Mouse (Mus musculus) common myeloid progenitor, adult 5-6 weeks (primary cell): ENCODE results near the gene Tmcc1. TPM values are rescaled to one million over a fixed set of nuclear protein-coding genes. Genes with fewer than 3 reads are reported as not detected.
"Not testable (repeated sequence)": the region's sequence is repeated elsewhere in the genome, so short reads cannot be mapped to it uniquely, and the experiment has no call there.

Experiments used
- ATAC-seq: replicated peaks from 2 replicates; pipeline ENCODE4 v1.8.0; 2016; ENCODE audit warnings: low read depth, mild to moderate bottlenecking, moderate TSS enrichment, inconsistent platforms; ENCODE audit not compliant: poor library complexity, severe bottlenecking
- total RNA-seq: library from RNA; stranded (forward); fragments of 200-1000, 187-1606 nt; gene quantifications from 2 replicates; pipeline ENCODE4 v1.2.3, GENCODE M21; 2017

Tmcc1 gene
- 9.5 and 12.2 TPM in 2 replicates for total RNA-seq

GRCm38 (mm10) chr6:116193394-116194393 is at the start of gene Tmcc1:
Gene Tmcc1, minus strand, starts transcription at chr6:116193486.
- ATAC-seq = peak; percentile 84

GRCm38 (mm10) chr6:116240371-116240770 is 47.1 kb upstream of the Tmcc1 start:
- ATAC-seq = no peak

- ATAC-seq = no peak
These were observed 44.8 kb upstream of the Tmcc1 start for GRCm38 (mm10) chr6:116238083-116238482.

- no peak for ATAC-seq
These were observed 42.0 kb upstream of the Tmcc1 start for GRCm38 (mm10) chr6:116235336-116235735.

- not testable (repeated sequence) for ATAC-seq
These were observed 41.5 kb upstream of the Tmcc1 start for GRCm38 (mm10) chr6:116234821-116235220.

- ATAC-seq = peak; percentile 95
These were observed 35.7 kb upstream of the Tmcc1 start for GRCm38 (mm10) chr6:116228785-116229525.

GRCm38 (mm10) chr6:116227767-116228166 is 34.5 kb upstream of the Tmcc1 start:
- peak; percentile 72 for ATAC-seq

- ATAC-seq = peak; percentile 94
These were observed 14.6 kb upstream of the Tmcc1 start, which contains the start of gene Washc2 for GRCm38 (mm10) chr6:116207729-116208534. Gene Washc2, plus strand, starts transcription at chr6:116208038.

GRCm38 (mm10) chr6:116199682-116200081 is 6.4 kb upstream of the Tmcc1 start:
- no peak for ATAC-seq

GRCm38 (mm10) chr6:116198173-116198572 is 4.9 kb upstream of the Tmcc1 start:
- peak; percentile 76 for ATAC-seq

- ATAC-seq = no peak
These were observed 2.5 kb upstream of the Tmcc1 start for GRCm38 (mm10) chr6:116195811-116196210.

GRCm38 (mm10) chr6:116192809-116193311 is 426 bp downstream of the Tmcc1 start:
- ATAC-seq = 0 out of 2 replicates have a peak, but pooled peaks have one; percentile 31

- no peak for ATAC-seq
These were observed 3.9 kb downstream of the Tmcc1 start for GRCm38 (mm10) chr6:116189417-116189816.

- peak; percentile 50; the same call in 1 of the 2 replicates for ATAC-seq
These were observed 6.8 kb downstream of the Tmcc1 start for GRCm38 (mm10) chr6:116186485-116186884.

- ATAC-seq = no peak
These were observed 9.8 kb downstream of the Tmcc1 start for GRCm38 (mm10) chr6:116183509-116183908.

- no peak for ATAC-seq
These were observed 12.6 kb downstream of the Tmcc1 start for GRCm38 (mm10) chr6:116180731-116181130.

- ATAC-seq = no peak
These were observed 14.9 kb downstream of the Tmcc1 start for GRCm38 (mm10) chr6:116178376-116178775.

GRCm38 (mm10) chr6:116173511-116174099 is 19.7 kb downstream of the Tmcc1 start:
- ATAC-seq = peak; percentile 88

- ATAC-seq = no peak
These were observed 26.9 kb downstream of the Tmcc1 start for GRCm38 (mm10) chr6:116166383-116166782.
